Mouse (Mus musculus): ENCODE data around the gene Ndufc1.

DNA sequence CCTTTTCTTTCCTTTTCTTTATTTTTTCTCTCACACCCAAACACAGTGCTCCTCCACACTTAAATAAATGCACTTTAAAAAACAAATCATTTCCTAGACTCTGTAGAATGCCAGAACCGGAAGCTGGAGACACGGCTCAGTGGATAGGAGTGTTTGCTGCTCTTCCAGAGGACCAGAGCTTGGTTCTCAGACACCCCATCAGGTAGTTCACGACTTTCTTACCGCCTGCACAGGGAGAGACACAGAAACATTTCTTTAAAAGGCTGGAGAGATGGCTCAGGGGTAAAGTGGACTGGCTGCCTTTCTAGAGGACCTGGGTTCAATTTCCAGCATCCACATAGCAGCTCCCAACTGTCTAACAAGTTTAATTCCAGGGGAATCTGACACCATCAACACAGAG, 9.3 kb downstream of the Ndufc1 start:
- TF ChIP-seq CTCF (IDR thresholded peaks at IDR 0.05; ENCODE audit: low read depth), result no peak
- no peak for TF ChIP-seq EP300 (IDR thresholded peaks at IDR 0.05; ENCODE audit: low read depth)

Data from liver, embryonic 14.5 days (tissue).